Comparison of ENCODE assay signal across 25 mouse cellular contexts in genomic region chr3:116701601-116702000, GRCm38 (mm10). TPM values are rescaled to one million over a fixed set of nuclear protein-coding genes. Genes with fewer than 3 reads are reported as not detected.
DNase-seq lines count a peak whose midpoint lies in the region; ATAC-seq and TF ChIP-seq lines count a peak whose summit lies in the region.
"Had no signal": no experiment of that assay in that cellular context is flagged by ENCODE, and none has a peak within 500 bp of the region (broad histone marks: within the 10 kb centered on the region; RNA-seq: fewer than 3 reads in every experiment).

No protein-coding gene starts in this region.

- TF ChIP-seq EP300 in liver, embryonic 14.5 days (IDR thresholded peaks at IDR 0.05; ENCODE audit: low read depth), result no peak
- no peak for TF ChIP-seq EP300 in stomach, postnatal 0 days (optimal IDR thresholded peaks at IDR 0.05)

- H3K27ac ChIP-seq in liver, embryonic 14.5 days, result no peak overlapping the region
- no peak overlapping the region for H3K27ac ChIP-seq in liver, embryonic 12.5 days
- no peak overlapping the region for H3K27ac ChIP-seq in stomach, postnatal 0 days (replicated peaks)
- H3K27ac ChIP-seq: embryonic facial prominence, embryonic 10.5 days; forebrain, embryonic 13.5 days; gastrocnemius, adult 2 months; hindbrain, embryonic 10.5 days; hindbrain, embryonic 14.5 days had no signal

- no peak overlapping the region for H3K4me3 ChIP-seq in liver, embryonic 14.5 days (ENCODE audit: insufficient read depth in 1 of 2, low read depth in 2 of 2, low read length in 2 of 2)
- no peak overlapping the region for H3K4me3 ChIP-seq in liver, embryonic 12.5 days
- H3K4me3 ChIP-seq in stomach, postnatal 0 days (ENCODE audit: low read depth, low read length), result no peak overlapping the region
- H3K4me3 ChIP-seq: embryonic facial prominence, embryonic 10.5 days; forebrain, embryonic 13.5 days; gastrocnemius, adult 2 months; heart, embryonic 12.5 days; hindbrain, embryonic 10.5 days had no signal

- no peak overlapping the region for H3K9ac ChIP-seq in liver, embryonic 14.5 days (replicated peaks)
- no peak overlapping the region for H3K9ac ChIP-seq in liver, embryonic 12.5 days
- no peak overlapping the region for H3K9ac ChIP-seq in stomach, postnatal 0 days (ENCODE audit: low read length)
- H3K9ac ChIP-seq: forebrain, embryonic 13.5 days; forebrain, postnatal 0 days; heart, embryonic 12.5 days; hindbrain, embryonic 14.5 days had no signal

- H3K27me3 ChIP-seq in liver, embryonic 14.5 days (ENCODE audit: control insufficient read depth, insufficient read depth, low read length), result no peaks in the 10 kb centered on the region
- H3K27me3 ChIP-seq in liver, embryonic 12.5 days (replicated peaks), result no peaks in the 10 kb centered on the region
- H3K27me3 ChIP-seq in stomach, postnatal 0 days (ENCODE audit: control insufficient read depth, insufficient read depth, low read length), result no peaks in the 10 kb centered on the region
- H3K27me3 ChIP-seq: forebrain, embryonic 13.5 days; heart, embryonic 12.5 days; Patski had no signal

- H3K4me2 ChIP-seq in liver, embryonic 14.5 days (ENCODE audit: low read depth), result no peak overlapping the region
- no peak overlapping the region for H3K4me2 ChIP-seq in liver, embryonic 12.5 days
- no peak overlapping the region for H3K4me2 ChIP-seq in stomach, postnatal 0 days (replicated peaks; ENCODE audit: low read depth)
- H3K4me2 ChIP-seq: forebrain, embryonic 13.5 days; heart, embryonic 12.5 days; hindbrain, embryonic 14.5 days had no signal

- peaks cover 8 to 15% of the 10 kb centered on the region in 2 experiments for H3K4me1 ChIP-seq in liver, embryonic 14.5 days (replicated peaks; ENCODE audit: control insufficient read depth in 2 of 2, insufficient read depth in 2 of 2, low read length in 1 of 2)
- peaks cover 43% of the 10 kb centered on the region for H3K4me1 ChIP-seq in liver, embryonic 12.5 days
- no peaks in the 10 kb centered on the region for H3K4me1 ChIP-seq in stomach, postnatal 0 days (replicated peaks; ENCODE audit: control insufficient read depth, insufficient read depth)
- H3K4me1 ChIP-seq: forebrain, embryonic 13.5 days; hindbrain, embryonic 10.5 days had no signal

- H3K36me3 ChIP-seq in liver, embryonic 14.5 days (replicated peaks; ENCODE audit: control insufficient read depth, insufficient read depth, low read depth), result no peaks in the 10 kb centered on the region; the same call in none of the 2 replicates
- H3K36me3 ChIP-seq in liver, embryonic 12.5 days, result peaks cover 14% of the 10 kb centered on the region
- 0 out of 2 replicates have a peak, but pooled peaks cover 2% of the 10 kb centered on the region for H3K36me3 ChIP-seq in stomach, postnatal 0 days (ENCODE audit: control insufficient read depth, insufficient read depth, low read length)
- H3K36me3 ChIP-seq: embryonic facial prominence, embryonic 10.5 days; hindbrain, embryonic 10.5 days had no signal

- 84% methylated on average over 4 of the region's 4 CpGs for WGBS in liver, embryonic 14.5 days (ENCODE audit: insufficient replicate concordance)
- WGBS in liver, embryonic 12.5 days (ENCODE audit: insufficient replicate concordance), result 89% methylated on average over 4 of the region's 4 CpGs
- 84% methylated on average over 4 of the region's 4 CpGs for WGBS in stomach, postnatal 0 days

- no peaks in the 10 kb centered on the region for H3K9me3 ChIP-seq in liver, embryonic 14.5 days (ENCODE audit: control insufficient read depth, low read length)
- no peaks in the 10 kb centered on the region for H3K9me3 ChIP-seq in liver, embryonic 12.5 days (replicated peaks)
- no peaks in the 10 kb centered on the region for H3K9me3 ChIP-seq in stomach, postnatal 0 days (ENCODE audit: control insufficient read depth, low read length)
- H3K9me3 ChIP-seq: embryonic facial prominence, embryonic 10.5 days; forebrain, embryonic 13.5 days; heart, embryonic 12.5 days; hindbrain, embryonic 10.5 days had no signal

- no peak for DNase-seq in liver, embryonic 14.5 days (ENCODE audit: low read depth in 3 of 3, low spot score in 3 of 3)
- peak; percentile 64 for DNase-seq in ES-CJ7 (ENCODE audit: low read depth, low spot score)
- no peak for DNase-seq in stomach, postnatal 0 days (ENCODE audit: low spot score)
- no peak for DNase-seq in right cerebral cortex, postnatal 4 days
- no peak for DNase-seq in kidney, postnatal 14 days
- DNase-seq: adrenal gland, postnatal 10 days; cerebellum, adult 11-12 months; cerebellum, adult 9-10 months; cerebellum, postnatal 25 days; forebrain, postnatal 0 days; gastrocnemius, adult 2 months; gastrocnemius, postnatal 25 days had no signal

- peak; percentile 33 for TF ChIP-seq CTCF in liver, embryonic 14.5 days (IDR thresholded peaks at IDR 0.05; ENCODE audit: low read depth)
- 0 out of 2 replicates have a peak, but pooled peaks have one; percentile 5 for TF ChIP-seq CTCF in stomach, postnatal 0 days (IDR thresholded peaks at IDR 0.05; ENCODE audit: low read depth)

- ATAC-seq in liver, embryonic 14.5 days (ENCODE audit: insufficient read depth), result no peak
- no peak for ATAC-seq in liver, embryonic 12.5 days
- ATAC-seq in common myeloid progenitor, adult 5-6 weeks (replicated peaks; ENCODE audit: low read depth, poor library complexity, severe bottlenecking), result 0 out of 2 replicates have a peak, but pooled peaks have one; percentile 36
- ATAC-seq in stomach, postnatal 0 days (ENCODE audit: low FRiP score, low TSS enrichment), result no peak
- ATAC-seq: forebrain, embryonic 13.5 days; forebrain, postnatal 0 days; Patski had no signal

RNA-seq across cellular contexts. Expression of gene Slc35a3, which starts 11.0 kb away (rescaled TPM):
- polyA plus RNA-seq in liver, embryonic 14.5 days (2012; rRNA removed), result 6.1 and 7.6 TPM in 2 replicates
- 6.0 and 6.5 TPM in 2 replicates for polyA plus RNA-seq in liver, embryonic 14.5 days (2014; fragmentation: Nextera tagmentation; extraction: Ambion mirVana)
- polyA plus RNA-seq in liver, embryonic 12.5 days (2016; fragmentation: Nextera tagmentation; extraction: Ambion mirVana), result 12.0 and 13.8 TPM in 2 replicates
- 49.5 and 52.2 TPM in 2 replicates for total RNA-seq in common myeloid progenitor, adult 5-6 weeks (2017)
- 25.2 and 25.3 TPM in 2 replicates for polyA plus RNA-seq in stomach, postnatal 0 days (2015; fragmentation: Nextera tagmentation; extraction: Ambion mirVana)

RNA-seq across cellular contexts. Expression of gene Gm43191, which starts 20.5 kb away (rescaled TPM):
- not detected in 2 replicates for polyA plus RNA-seq in liver, embryonic 14.5 days (2012; rRNA removed)
- not detected in 2 replicates for polyA plus RNA-seq in liver, embryonic 14.5 days (2014; fragmentation: Nextera tagmentation; extraction: Ambion mirVana)
- not detected in 2 replicates for polyA plus RNA-seq in liver, embryonic 12.5 days (2016; fragmentation: Nextera tagmentation; extraction: Ambion mirVana)
- total RNA-seq in common myeloid progenitor, adult 5-6 weeks (2017), result not detected in 2 replicates
- polyA plus RNA-seq in stomach, postnatal 0 days (2015; fragmentation: Nextera tagmentation; extraction: Ambion mirVana), result not detected in 2 replicates
- total RNA-seq: adrenal gland, postnatal 10 days; forebrain, postnatal 0 days; gastrocnemius, adult 2 months; gastrocnemius, postnatal 25 days; granulocyte monocyte progenitor cell, adult 5-6 weeks had no signal
- polyA plus RNA-seq: brain, embryonic 14.5 days; C2C12; embryonic facial prominence, embryonic 10.5 days; embryonic facial prominence, embryonic 14.5 days; forebrain, embryonic 13.5 days; forebrain, postnatal 0 days; heart, embryonic 12.5 days; heart, embryonic 16.5 days; hindbrain, embryonic 10.5 days; hindbrain, embryonic 14.5 days had no signal

RNA-seq across cellular contexts. Expression of gene Mfsd14a, which starts 39.1 kb away (rescaled TPM):
- polyA plus RNA-seq in liver, embryonic 14.5 days (2012; rRNA removed), result 12.3 and 15.5 TPM in 2 replicates
- 33.0 and 35.1 TPM in 2 replicates for polyA plus RNA-seq in liver, embryonic 14.5 days (2014; fragmentation: Nextera tagmentation; extraction: Ambion mirVana)
- polyA plus RNA-seq in liver, embryonic 12.5 days (2016; fragmentation: Nextera tagmentation; extraction: Ambion mirVana), result 49.6 and 53.1 TPM in 2 replicates
- total RNA-seq in common myeloid progenitor, adult 5-6 weeks (2017), result 84.3 and 91.0 TPM in 2 replicates
- polyA plus RNA-seq in stomach, postnatal 0 days (2015; fragmentation: Nextera tagmentation; extraction: Ambion mirVana), result 50.4 and 51.1 TPM in 2 replicates
